Mouse (Mus musculus): ENCODE results near the gene Clstn1. TPM values are rescaled to one million over a fixed set of nuclear protein-coding genes. Genes with fewer than 3 reads are reported as not detected.

Gene Clstn1
- total and polyA plus RNA-seq, 2 experiments from 2014 or later: 206 to 590 TPM

DNA sequence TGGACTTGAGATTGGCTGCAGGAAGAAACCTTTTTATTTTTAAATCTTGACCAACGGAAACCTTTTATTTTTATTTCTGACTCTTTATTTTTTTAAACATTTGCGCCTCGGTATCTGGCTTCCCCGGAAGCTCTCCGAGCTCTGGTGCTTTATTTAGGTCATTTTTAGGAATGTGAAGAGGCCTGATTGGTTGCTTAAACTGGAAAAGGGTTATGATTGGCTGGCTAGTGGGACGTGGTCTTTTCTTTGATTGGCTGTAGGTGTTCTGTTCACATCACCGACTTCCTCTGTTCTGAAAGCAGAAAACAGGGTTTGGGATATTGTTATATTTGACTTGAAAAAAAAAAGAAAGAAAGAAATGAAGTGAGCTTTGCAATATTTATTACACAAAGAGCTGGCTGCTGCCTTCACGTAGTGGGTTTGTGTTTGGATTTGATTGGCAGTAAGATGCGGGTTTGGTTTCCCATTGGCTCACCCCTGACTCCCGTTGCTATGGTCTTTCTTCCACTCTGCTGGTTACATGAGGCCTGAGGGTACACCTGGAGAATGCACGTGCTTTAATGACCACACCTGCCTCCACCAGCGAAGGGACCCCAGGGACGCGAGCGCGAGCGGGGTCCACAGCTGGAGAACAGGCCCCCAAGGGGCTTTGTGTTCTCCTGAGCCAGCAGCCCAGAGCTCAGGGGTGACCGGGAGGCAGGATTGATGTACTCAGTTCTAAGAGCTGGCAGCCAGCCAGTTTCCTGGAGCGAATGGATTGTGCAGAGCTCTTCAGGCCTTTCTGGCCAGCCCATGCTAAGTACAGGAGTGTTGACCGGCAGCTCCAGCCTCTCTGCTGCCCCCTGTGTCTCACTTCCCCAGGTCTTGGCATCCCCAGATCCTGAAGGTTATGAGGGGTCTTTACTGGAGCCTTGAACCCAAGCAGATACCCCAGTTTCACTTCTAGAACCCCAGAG, 21.5 kb upstream of the Clstn1 start:
- 0 out of 2 replicates have a peak overlapping the region, but pooled peaks have one; percentile 24 for H3K9ac ChIP-seq (replicated peaks; ENCODE audit: low read length)
- H3K27ac ChIP-seq: peak overlapping the region; percentile 88
- DNase-seq (ENCODE audit: low spot score): peak; percentile 94
- H3K4me2 ChIP-seq (ENCODE audit: low read depth, low read length): peak overlapping the region; percentile 40
- H3K36me3 ChIP-seq (ENCODE audit: insufficient read depth, low read length): no peaks in the 10 kb centered on the region
- peaks cover 24% of the 10 kb centered on the region for H3K4me1 ChIP-seq (ENCODE audit: insufficient read depth, low read length)
- TF ChIP-seq CTCF (IDR thresholded peaks at IDR 0.05; ENCODE audit: low read depth): peak; percentile 65
- H3K27me3 ChIP-seq (ENCODE audit: insufficient read depth, low read length): no peaks in the 10 kb centered on the region
- no peak overlapping the region for H3K4me3 ChIP-seq (ENCODE audit: low read length)
- 20% methylated on average over 20 of the region's 20 CpGs for WGBS
- peak; percentile 77 for ATAC-seq
- H3K9me3 ChIP-seq (ENCODE audit: low read length): no peaks in the 10 kb centered on the region

- H3K9ac ChIP-seq (replicated peaks; ENCODE audit: low read length): no peak overlapping the region
- ATAC-seq (no peak), DNase-seq (ENCODE audit: low spot score) (no peak)
- H3K4me2 ChIP-seq (ENCODE audit: low read depth, low read length): no peak overlapping the region
- no peak overlapping the region for H3K4me3 ChIP-seq (ENCODE audit: low read length)
- no peaks in the 10 kb centered on the region for H3K36me3 ChIP-seq (ENCODE audit: insufficient read depth, low read length)
- H3K27ac ChIP-seq: no peak overlapping the region
- no peaks in the 10 kb centered on the region for H3K27me3 ChIP-seq (ENCODE audit: insufficient read depth, low read length)
- H3K9me3 ChIP-seq (ENCODE audit: low read length): no peaks in the 10 kb centered on the region
- TF ChIP-seq CTCF (IDR thresholded peaks at IDR 0.05; ENCODE audit: low read depth): no peak
- H3K4me1 ChIP-seq (ENCODE audit: insufficient read depth, low read length): peaks cover 18% of the 10 kb centered on the region
- WGBS: 22% methylated on average over 8 of the region's 8 CpGs
Measured at GRCm38 (mm10) chr4:149567432-149568026, 18.7 kb upstream of the Clstn1 start.

GRCm38 (mm10) chr4:149568622-149569021, 17.6 kb upstream of the Clstn1 start:
- no peak for TF ChIP-seq CTCF (IDR thresholded peaks at IDR 0.05; ENCODE audit: low read depth)
- 64% methylated on average over 6 of the region's 6 CpGs for WGBS
- Histone ChIP-seq H3K4me2 (ENCODE audit: low read depth, low read length) (no peak overlapping the region), H3K27ac (no peak overlapping the region), H3K27me3 (ENCODE audit: insufficient read depth, low read length) (no peaks in the 10 kb centered on the region), H3K36me3 (ENCODE audit: insufficient read depth, low read length) (no peaks in the 10 kb centered on the region), H3K9me3 (ENCODE audit: low read length) (no peaks in the 10 kb centered on the region), H3K4me3 (ENCODE audit: low read length) (no peak overlapping the region), H3K9ac (replicated peaks; ENCODE audit: low read length) (no peak overlapping the region), H3K4me1 (ENCODE audit: insufficient read depth, low read length) (peaks cover 13% of the 10 kb centered on the region; the same call in 1 of the 2 replicates)
- ATAC-seq (no peak), DNase-seq (ENCODE audit: low spot score) (no peak)

- no peaks in the 10 kb centered on the region for H3K9me3 ChIP-seq (ENCODE audit: low read length)
- peaks cover 4% of the 10 kb centered on the region; the same call in 1 of the 2 replicates for H3K4me1 ChIP-seq (ENCODE audit: insufficient read depth, low read length)
- H3K9ac ChIP-seq (replicated peaks; ENCODE audit: low read length): no peak overlapping the region
- no peak overlapping the region for H3K4me3 ChIP-seq (ENCODE audit: low read length)
- H3K36me3 ChIP-seq (ENCODE audit: insufficient read depth, low read length): no peaks in the 10 kb centered on the region
- no peaks in the 10 kb centered on the region for H3K27me3 ChIP-seq (ENCODE audit: insufficient read depth, low read length)
- no peak overlapping the region for H3K4me2 ChIP-seq (ENCODE audit: low read depth, low read length)
- no peak for ATAC-seq
- no peak for DNase-seq (ENCODE audit: low spot score)
- TF ChIP-seq CTCF (IDR thresholded peaks at IDR 0.05; ENCODE audit: low read depth): no peak
- no peak overlapping the region for H3K27ac ChIP-seq
- WGBS: 72% methylated on average over 6 of the region's 6 CpGs
Measured at GRCm38 (mm10) chr4:149569781-149570497, 16.3 kb upstream of the Clstn1 start.

DNA sequence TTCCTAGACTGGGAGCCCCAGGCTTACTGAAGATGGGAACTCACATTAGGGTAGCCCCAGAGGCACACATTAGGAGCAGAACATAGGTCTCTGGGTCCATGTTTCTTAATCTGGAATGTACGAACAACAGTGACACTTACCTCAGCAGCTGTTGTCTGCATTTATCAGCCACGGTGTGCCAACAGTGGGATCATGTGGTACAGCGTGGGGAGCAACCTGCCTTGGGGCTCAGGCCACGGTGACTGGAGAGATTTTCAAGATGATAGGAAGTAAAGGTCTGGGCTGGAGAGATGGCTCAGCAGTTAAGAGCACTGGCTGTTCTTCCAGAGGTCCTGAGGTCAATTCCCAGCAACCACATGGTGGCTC, 15.8 kb upstream of the Clstn1 start:
- no peaks in the 10 kb centered on the region for H3K4me1 ChIP-seq (ENCODE audit: insufficient read depth, low read length)
- no peak overlapping the region for H3K4me2 ChIP-seq (ENCODE audit: low read depth, low read length)
- DNase-seq (ENCODE audit: low spot score) (no peak), ATAC-seq (no peak)
- no peak for TF ChIP-seq CTCF (IDR thresholded peaks at IDR 0.05; ENCODE audit: low read depth)
- no peak overlapping the region for H3K27ac ChIP-seq
- 71% methylated on average over 4 of the region's 4 CpGs for WGBS
- H3K27me3 ChIP-seq (ENCODE audit: insufficient read depth, low read length): no peaks in the 10 kb centered on the region
- no peak overlapping the region for H3K4me3 ChIP-seq (ENCODE audit: low read length)
- H3K9ac ChIP-seq (replicated peaks; ENCODE audit: low read length): no peak overlapping the region
- H3K9me3 ChIP-seq (ENCODE audit: low read length): no peaks in the 10 kb centered on the region
- H3K36me3 ChIP-seq (ENCODE audit: insufficient read depth, low read length): no peaks in the 10 kb centered on the region

GRCm38 (mm10) chr4:149571209-149571608, 15.1 kb upstream of the Clstn1 start:
- 85% methylated on average over 5 of the region's 5 CpGs for WGBS
- no peaks in the 10 kb centered on the region for H3K36me3 ChIP-seq (ENCODE audit: insufficient read depth, low read length)

More at GRCm38 (mm10) chr4:149571209-149571608, 15.1 kb upstream of the Clstn1 start:
- H3K9me3 ChIP-seq (ENCODE audit: low read length): no peaks in the 10 kb centered on the region
- no peak overlapping the region for H3K9ac ChIP-seq (replicated peaks; ENCODE audit: low read length)
- ATAC-seq: no peak
- no peak for TF ChIP-seq CTCF (IDR thresholded peaks at IDR 0.05; ENCODE audit: low read depth)
- no peaks in the 10 kb centered on the region for H3K27me3 ChIP-seq (ENCODE audit: insufficient read depth, low read length)
- H3K4me3 ChIP-seq (ENCODE audit: low read length): no peak overlapping the region
- no peak overlapping the region for H3K4me2 ChIP-seq (ENCODE audit: low read depth, low read length)
- H3K4me1 ChIP-seq (ENCODE audit: insufficient read depth, low read length): no peaks in the 10 kb centered on the region
- DNase-seq (ENCODE audit: low spot score): no peak
- H3K27ac ChIP-seq: no peak overlapping the region
